Mouse (Mus musculus): Measurements from ENCODE around the gene Pnma1. TPM values are rescaled to one million over a fixed set of nuclear protein-coding genes. Genes with fewer than 3 reads are reported as not detected.

Pnma1 gene
- polyA plus RNA-seq, 1 experiment = not detected

- no peaks in the 10 kb centered on the region for H3K9me3 ChIP-seq (replicated peaks; ENCODE audit: control insufficient read depth, insufficient read depth, low read length, poor library complexity, severe bottlenecking)
- peaks cover 6% of the 10 kb centered on the region for H3K4me1 ChIP-seq (ENCODE audit: control insufficient read depth, insufficient read depth, low read length)
- no peaks in the 10 kb centered on the region for H3K27me3 ChIP-seq (ENCODE audit: control insufficient read depth, insufficient read depth, low read length, poor library complexity, severe bottlenecking)
- no peak overlapping the region for H3K9ac ChIP-seq (ENCODE audit: low read depth, poor library complexity, severe bottlenecking)
- H3K4me3 ChIP-seq (ENCODE audit: low read depth, low read length) = peak overlapping the region; percentile 10; the same call in 1 of the 2 replicates
- no peak overlapping the region for H3K27ac ChIP-seq (ENCODE audit: insufficient read depth, low read length)
- no peak for TF ChIP-seq POLR2A (IDR thresholded peaks at IDR 0.05; ENCODE audit: insufficient read depth, low read length)
- TF ChIP-seq CTCF (IDR thresholded peaks at IDR 0.05; ENCODE audit: low read depth, low read length) = no peak
- TF ChIP-seq EP300 (IDR thresholded peaks at IDR 0.05; ENCODE audit: insufficient read depth, low read depth, low read length) = no peak
- H3K36me3 ChIP-seq (ENCODE audit: control insufficient read depth, insufficient read depth, low read length, poor library complexity, severe bottlenecking) = 0 out of 2 replicates have a peak, but pooled peaks cover 7% of the 10 kb centered on the region
Measured at GRCm38 (mm10) chr12:84172862-84173261, 24.6 kb upstream of the Pnma1 start.

- no peak for TF ChIP-seq POLR2A (IDR thresholded peaks at IDR 0.05; ENCODE audit: insufficient read depth, low read length)
- TF ChIP-seq EP300 (IDR thresholded peaks at IDR 0.05; ENCODE audit: insufficient read depth, low read depth, low read length) = no peak
- no peak for TF ChIP-seq CTCF (IDR thresholded peaks at IDR 0.05; ENCODE audit: low read depth, low read length)
- H3K4me3 ChIP-seq (ENCODE audit: low read depth, low read length) = no peak overlapping the region
- peaks cover 2% of the 10 kb centered on the region for H3K4me1 ChIP-seq (ENCODE audit: control insufficient read depth, insufficient read depth, low read length)
- H3K27me3 ChIP-seq (ENCODE audit: control insufficient read depth, insufficient read depth, low read length, poor library complexity, severe bottlenecking) = no peaks in the 10 kb centered on the region
- 0 out of 2 replicates have a peak, but pooled peaks cover 7% of the 10 kb centered on the region for H3K36me3 ChIP-seq (ENCODE audit: control insufficient read depth, insufficient read depth, low read length, poor library complexity, severe bottlenecking)
- H3K9ac ChIP-seq (ENCODE audit: low read depth, poor library complexity, severe bottlenecking) = no peak overlapping the region
- H3K27ac ChIP-seq (ENCODE audit: insufficient read depth, low read length) = no peak overlapping the region
- no peaks in the 10 kb centered on the region for H3K9me3 ChIP-seq (replicated peaks; ENCODE audit: control insufficient read depth, insufficient read depth, low read length, poor library complexity, severe bottlenecking)
Measured at GRCm38 (mm10) chr12:84172216-84172615, 23.9 kb upstream of the Pnma1 start.

DNA sequence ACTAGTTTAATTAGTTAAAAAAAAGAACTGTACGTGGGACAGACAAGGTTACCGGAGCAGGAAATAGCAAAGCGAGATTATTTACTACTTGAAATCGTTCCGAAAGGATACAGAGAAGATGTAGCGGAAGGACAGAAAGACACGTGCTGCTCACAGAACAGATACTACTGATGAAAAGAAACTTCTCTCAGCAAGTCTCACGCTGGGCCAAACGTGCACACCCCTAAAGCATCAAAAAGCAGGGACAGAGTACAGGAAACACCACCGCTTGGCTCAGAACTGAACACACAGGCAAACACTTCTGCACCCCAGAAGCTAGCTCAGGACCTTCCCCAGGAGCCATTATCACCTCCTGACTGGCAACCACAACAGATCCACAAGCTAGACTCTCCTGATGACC, 22.3 kb upstream of the Pnma1 start:
- Histone ChIP-seq H3K36me3 (ENCODE audit: control insufficient read depth, insufficient read depth, low read length, poor library complexity, severe bottlenecking) (0 out of 2 replicates have a peak, but pooled peaks cover 7% of the 10 kb centered on the region), H3K27me3 (ENCODE audit: control insufficient read depth, insufficient read depth, low read length, poor library complexity, severe bottlenecking) (no peaks in the 10 kb centered on the region), H3K9ac (ENCODE audit: low read depth, poor library complexity, severe bottlenecking) (no peak overlapping the region), H3K4me1 (ENCODE audit: control insufficient read depth, insufficient read depth, low read length) (no peaks in the 10 kb centered on the region), H3K9me3 (replicated peaks; ENCODE audit: control insufficient read depth, insufficient read depth, low read length, poor library complexity, severe bottlenecking) (no peaks in the 10 kb centered on the region), H3K27ac (ENCODE audit: insufficient read depth, low read length) (no peak overlapping the region), H3K4me3 (ENCODE audit: low read depth, low read length) (no peak overlapping the region)
- no peak for TF ChIP-seq POLR2A (IDR thresholded peaks at IDR 0.05; ENCODE audit: insufficient read depth, low read length)
- no peak for TF ChIP-seq EP300 (IDR thresholded peaks at IDR 0.05; ENCODE audit: insufficient read depth, low read depth, low read length)
- no peak for TF ChIP-seq CTCF (IDR thresholded peaks at IDR 0.05; ENCODE audit: low read depth, low read length)

GRCm38 (mm10) chr12:84165631-84166373, 17.5 kb upstream of the Pnma1 start:
- no peak overlapping the region for H3K9ac ChIP-seq (ENCODE audit: low read depth, poor library complexity, severe bottlenecking)
- no peaks in the 10 kb centered on the region for H3K9me3 ChIP-seq (replicated peaks; ENCODE audit: control insufficient read depth, insufficient read depth, low read length, poor library complexity, severe bottlenecking)
- no peaks in the 10 kb centered on the region; the same call in 1 of the 2 replicates for H3K36me3 ChIP-seq (ENCODE audit: control insufficient read depth, insufficient read depth, low read length, poor library complexity, severe bottlenecking)
- H3K27ac ChIP-seq (ENCODE audit: insufficient read depth, low read length) = no peak overlapping the region
- no peaks in the 10 kb centered on the region for H3K27me3 ChIP-seq (ENCODE audit: control insufficient read depth, insufficient read depth, low read length, poor library complexity, severe bottlenecking)
- no peak for TF ChIP-seq CTCF (IDR thresholded peaks at IDR 0.05; ENCODE audit: low read depth, low read length)
- TF ChIP-seq POLR2A (IDR thresholded peaks at IDR 0.05; ENCODE audit: insufficient read depth, low read length) = no peak
- no peak for TF ChIP-seq EP300 (IDR thresholded peaks at IDR 0.05; ENCODE audit: insufficient read depth, low read depth, low read length)
- no peaks in the 10 kb centered on the region for H3K4me1 ChIP-seq (ENCODE audit: control insufficient read depth, insufficient read depth, low read length)
- H3K4me3 ChIP-seq (ENCODE audit: low read depth, low read length) = no peak overlapping the region

GRCm38 (mm10) chr12:84163586-84164110, 15.4 kb upstream of the Pnma1 start:
- no peaks in the 10 kb centered on the region for H3K4me1 ChIP-seq (ENCODE audit: control insufficient read depth, insufficient read depth, low read length)
- H3K27me3 ChIP-seq (ENCODE audit: control insufficient read depth, insufficient read depth, low read length, poor library complexity, severe bottlenecking) = no peaks in the 10 kb centered on the region
- peaks cover 8% of the 10 kb centered on the region for H3K36me3 ChIP-seq (ENCODE audit: control insufficient read depth, insufficient read depth, low read length, poor library complexity, severe bottlenecking)
- no peak overlapping the region for H3K9ac ChIP-seq (ENCODE audit: low read depth, poor library complexity, severe bottlenecking)
- H3K27ac ChIP-seq (ENCODE audit: insufficient read depth, low read length) = peak overlapping the region; percentile 8; the same call in 1 of the 2 replicates
- TF ChIP-seq EP300 (IDR thresholded peaks at IDR 0.05; ENCODE audit: insufficient read depth, low read depth, low read length) = no peak
- no peak for TF ChIP-seq CTCF (IDR thresholded peaks at IDR 0.05; ENCODE audit: low read depth, low read length)
- no peak for TF ChIP-seq POLR2A (IDR thresholded peaks at IDR 0.05; ENCODE audit: insufficient read depth, low read length)
- no peaks in the 10 kb centered on the region for H3K9me3 ChIP-seq (replicated peaks; ENCODE audit: control insufficient read depth, insufficient read depth, low read length, poor library complexity, severe bottlenecking)
- no peak overlapping the region for H3K4me3 ChIP-seq (ENCODE audit: low read depth, low read length)

GRCm38 (mm10) chr12:84163133-84163532, 14.8 kb upstream of the Pnma1 start:
- Histone ChIP-seq H3K4me3 (ENCODE audit: low read depth, low read length) (no peak overlapping the region), H3K27me3 (ENCODE audit: control insufficient read depth, insufficient read depth, low read length, poor library complexity, severe bottlenecking) (no peaks in the 10 kb centered on the region), H3K9ac (ENCODE audit: low read depth, poor library complexity, severe bottlenecking) (no peak overlapping the region), H3K4me1 (ENCODE audit: control insufficient read depth, insufficient read depth, low read length) (no peaks in the 10 kb centered on the region), H3K9me3 (replicated peaks; ENCODE audit: control insufficient read depth, insufficient read depth, low read length, poor library complexity, severe bottlenecking) (no peaks in the 10 kb centered on the region), H3K27ac (ENCODE audit: insufficient read depth, low read length) (no peak overlapping the region; the same call in 1 of the 2 replicates), H3K36me3 (ENCODE audit: control insufficient read depth, insufficient read depth, low read length, poor library complexity, severe bottlenecking) (peaks cover 13% of the 10 kb centered on the region)
- TF ChIP-seq EP300 (IDR thresholded peaks at IDR 0.05; ENCODE audit: insufficient read depth, low read depth, low read length) (no peak), CTCF (IDR thresholded peaks at IDR 0.05; ENCODE audit: low read depth, low read length) (peak; percentile 79)
